Mouse (Mus musculus) cerebellum, adult 2 months (tissue): ENCODE data around the gene Sohlh2.

Experiments
- CTCF ChIP-seq: fragments of 200-500 bp; IDR thresholded peaks from 2 replicates; pipeline ENCODE4 v1.5.1; 2011; ENCODE audit warnings: low read depth, mild to moderate bottlenecking, control low read depth, low read length, moderate library complexity, borderline replicate concordance; ENCODE audit not compliant: insufficient read depth
- POLR2A ChIP-seq: fragments of 200-500 bp; IDR thresholded peaks from 2 replicates; pipeline ENCODE4 v1.6.1; 2011; ENCODE audit warnings: low read length, control low read depth, borderline replicate concordance; ENCODE audit not compliant: insufficient read depth

GRCm38 (mm10) chr3:55157413-55157812 lies 24.4 kb upstream of the Sohlh2 start:
- no peak for TF ChIP-seq CTCF
- TF ChIP-seq POLR2A, result no peak
